Mouse (Mus musculus): ENCODE data around the gene Hmgcs2. TPM values are rescaled to one million over a fixed set of nuclear protein-coding genes. Genes with fewer than 3 reads are reported as not detected.

The Hmgcs2 gene
- polyA plus RNA-seq (2014; fragmentation: Nextera tagmentation; extraction: Ambion mirVana), result 6.5 and 8.1 TPM in 2 replicates

DNA sequence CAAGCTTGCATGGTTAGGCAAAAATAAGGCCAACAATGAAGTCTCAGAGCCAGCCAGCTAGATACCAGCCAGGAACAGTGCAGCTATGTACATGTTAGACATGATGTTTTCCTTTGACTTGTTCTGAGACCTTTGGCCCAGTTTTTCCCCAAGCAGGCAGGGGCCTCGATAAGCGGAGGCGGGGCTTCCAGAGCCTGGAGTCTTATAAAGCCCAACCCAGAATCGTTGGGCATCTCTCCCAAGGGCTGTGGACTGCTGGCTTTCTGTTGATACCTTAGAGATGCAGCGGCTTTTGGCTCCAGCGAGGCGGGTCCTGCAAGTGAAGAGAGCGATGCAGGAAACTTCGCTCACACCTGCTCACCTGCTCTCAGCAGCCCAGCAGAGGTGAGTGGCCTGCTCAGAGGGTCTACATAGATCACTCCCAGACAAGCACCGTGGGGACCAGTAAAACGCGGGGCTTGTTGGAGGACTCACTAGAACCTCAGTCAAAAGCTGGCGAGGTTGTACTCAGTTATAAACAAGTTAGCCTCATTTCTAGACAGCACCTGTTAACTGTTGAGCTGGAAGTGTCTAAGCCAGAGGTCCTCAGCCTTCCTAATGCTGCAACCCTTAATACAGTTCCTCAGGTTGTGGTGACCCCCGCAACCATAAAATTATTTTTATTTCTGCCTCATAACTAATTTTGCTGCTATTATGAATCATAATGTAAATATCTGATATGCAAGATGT, at the start of gene Hmgcs2:
Gene Hmgcs2 (plus strand): TSS at position 232 of the 729 bp plus-strand sequence.
- H3K9ac ChIP-seq (ENCODE audit: low read depth, low read length), result no peak within 1 kb of the TSS
- H3K27me3 ChIP-seq (ENCODE audit: control insufficient read depth, insufficient read depth, low read length), result peaks cover 3% of the 10 kb centered on the region; the same call in 1 of the 2 replicates
- no peak; the same call in 1 of the 2 replicates for ATAC-seq (replicated peaks; ENCODE audit: insufficient number of reproducible peaks, low FRiP score, low TSS enrichment)
- H3K9me3 ChIP-seq (replicated peaks; ENCODE audit: control insufficient read depth, low read length), result no peaks in the 10 kb centered on the region
- 51% methylated on average over 14 of the region's 14 CpGs for WGBS (ENCODE audit: insufficient replicate concordance)
- 0 out of 2 replicates have a peak within 1 kb of the TSS, but pooled peaks have one; percentile 2 for H3K4me3 ChIP-seq (ENCODE audit: low read depth, low read length)
- H3K27ac ChIP-seq (ENCODE audit: low read depth, low read length), result 0 out of 2 replicates have a peak within 1 kb of the TSS, but pooled peaks have one; percentile 35
- H3K4me2 ChIP-seq, result peak within 1 kb of the TSS; percentile 42
- H3K36me3 ChIP-seq (ENCODE audit: control insufficient read depth, insufficient read depth, low read length), result no peaks in the 10 kb centered on the region
- peaks cover 10% of the 10 kb centered on the region for H3K4me1 ChIP-seq (ENCODE audit: control insufficient read depth, insufficient read depth, low read length)

- Histone ChIP-seq H3K9ac (ENCODE audit: low read depth, low read length) (no peak overlapping the region), H3K36me3 (ENCODE audit: control insufficient read depth, insufficient read depth, low read length) (no peaks in the 10 kb centered on the region), H3K4me2 (no peak overlapping the region), H3K27me3 (ENCODE audit: control insufficient read depth, insufficient read depth, low read length) (no peaks in the 10 kb centered on the region), H3K4me3 (ENCODE audit: low read depth, low read length) (no peak overlapping the region), H3K4me1 (ENCODE audit: control insufficient read depth, insufficient read depth, low read length) (0 out of 2 replicates have a peak, but pooled peaks cover 3% of the 10 kb centered on the region), H3K9me3 (replicated peaks; ENCODE audit: control insufficient read depth, low read length) (no peaks in the 10 kb centered on the region), H3K27ac (ENCODE audit: low read depth, low read length) (no peak overlapping the region)
- no peak for ATAC-seq (replicated peaks; ENCODE audit: insufficient number of reproducible peaks, low FRiP score, low TSS enrichment)
Measured at GRCm38 (mm10) chr3:98233504-98233903, 46.7 kb upstream of the Hmgcs2 start.

DNA sequence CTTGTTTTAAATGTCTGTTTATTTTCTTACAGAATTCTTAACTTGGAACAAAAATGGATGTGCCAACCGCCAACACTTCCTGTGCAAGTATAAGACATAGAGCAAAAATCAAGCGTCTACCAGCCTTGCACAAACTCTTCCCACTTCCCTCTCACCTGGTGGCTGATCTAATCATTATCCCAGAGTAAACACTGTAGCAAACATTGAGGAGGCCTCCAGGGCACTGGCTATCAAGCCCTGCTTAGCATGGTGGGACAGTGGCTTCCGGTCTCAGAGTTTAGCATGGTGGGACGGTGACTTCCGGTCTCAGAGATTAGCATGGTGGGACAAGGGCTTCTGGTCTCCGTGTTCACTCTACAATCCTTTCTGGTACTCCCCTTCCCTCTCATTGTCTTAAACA, 44.0 kb upstream of the Hmgcs2 start:
- 79% methylated on average over 6 of the region's 6 CpGs for WGBS (ENCODE audit: insufficient replicate concordance)
- no peaks in the 10 kb centered on the region for H3K9me3 ChIP-seq (replicated peaks; ENCODE audit: control insufficient read depth, low read length)
- no peak overlapping the region for H3K9ac ChIP-seq (ENCODE audit: low read depth, low read length)
- H3K36me3 ChIP-seq (ENCODE audit: control insufficient read depth, insufficient read depth, low read length), result no peaks in the 10 kb centered on the region
- no peak for ATAC-seq (replicated peaks; ENCODE audit: insufficient number of reproducible peaks, low FRiP score, low TSS enrichment)
- H3K4me2 ChIP-seq, result no peak overlapping the region
- no peaks in the 10 kb centered on the region for H3K27me3 ChIP-seq (ENCODE audit: control insufficient read depth, insufficient read depth, low read length)
- H3K4me1 ChIP-seq (ENCODE audit: control insufficient read depth, insufficient read depth, low read length), result 0 out of 2 replicates have a peak, but pooled peaks cover 3% of the 10 kb centered on the region
- no peak overlapping the region for H3K4me3 ChIP-seq (ENCODE audit: low read depth, low read length)
- no peak overlapping the region for H3K27ac ChIP-seq (ENCODE audit: low read depth, low read length)

GRCm38 (mm10) chr3:98237240-98237639, 43.0 kb upstream of the Hmgcs2 start:
- H3K36me3 ChIP-seq (ENCODE audit: control insufficient read depth, insufficient read depth, low read length), result no peaks in the 10 kb centered on the region
- no peaks in the 10 kb centered on the region for H3K9me3 ChIP-seq (replicated peaks; ENCODE audit: control insufficient read depth, low read length)
- H3K9ac ChIP-seq (ENCODE audit: low read depth, low read length), result no peak overlapping the region
- no peaks in the 10 kb centered on the region for H3K27me3 ChIP-seq (ENCODE audit: control insufficient read depth, insufficient read depth, low read length)
- H3K4me3 ChIP-seq (ENCODE audit: low read depth, low read length), result no peak overlapping the region
- H3K27ac ChIP-seq (ENCODE audit: low read depth, low read length), result no peak overlapping the region
- whole genome bisulfite sequencing (ENCODE audit: insufficient replicate concordance), result 77% methylated on average over 5 of the region's 5 CpGs
- H3K4me1 ChIP-seq (ENCODE audit: control insufficient read depth, insufficient read depth, low read length), result 0 out of 2 replicates have a peak, but pooled peaks cover 3% of the 10 kb centered on the region
- H3K4me2 ChIP-seq, result no peak overlapping the region
- no peak for ATAC-seq (replicated peaks; ENCODE audit: insufficient number of reproducible peaks, low FRiP score, low TSS enrichment)

GRCm38 (mm10) chr3:98238150-98238549, 42.1 kb upstream of the Hmgcs2 start:
- H3K27ac ChIP-seq (ENCODE audit: low read depth, low read length), result no peak overlapping the region
- no peaks in the 10 kb centered on the region for H3K36me3 ChIP-seq (ENCODE audit: control insufficient read depth, insufficient read depth, low read length)
- H3K9me3 ChIP-seq (replicated peaks; ENCODE audit: control insufficient read depth, low read length), result no peaks in the 10 kb centered on the region
- H3K27me3 ChIP-seq (ENCODE audit: control insufficient read depth, insufficient read depth, low read length), result no peaks in the 10 kb centered on the region
- H3K9ac ChIP-seq (ENCODE audit: low read depth, low read length), result no peak overlapping the region
- H3K4me1 ChIP-seq (ENCODE audit: control insufficient read depth, insufficient read depth, low read length), result 0 out of 2 replicates have a peak, but pooled peaks cover 3% of the 10 kb centered on the region
- WGBS (ENCODE audit: insufficient replicate concordance), result 88% methylated on average over 3 of the region's 3 CpGs
- ATAC-seq (replicated peaks; ENCODE audit: insufficient number of reproducible peaks, low FRiP score, low TSS enrichment), result no peak
- no peak overlapping the region for H3K4me2 ChIP-seq
- H3K4me3 ChIP-seq (ENCODE audit: low read depth, low read length), result no peak overlapping the region

GRCm38 (mm10) chr3:98242051-98242450, 38.2 kb upstream of the Hmgcs2 start:
- Histone ChIP-seq H3K27me3 (ENCODE audit: control insufficient read depth, insufficient read depth, low read length) (no peaks in the 10 kb centered on the region), H3K27ac (ENCODE audit: low read depth, low read length) (no peak overlapping the region), H3K4me2 (no peak overlapping the region), H3K4me1 (ENCODE audit: control insufficient read depth, insufficient read depth, low read length) (no peaks in the 10 kb centered on the region), H3K4me3 (ENCODE audit: low read depth, low read length) (no peak overlapping the region), H3K9ac (ENCODE audit: low read depth, low read length) (no peak overlapping the region), H3K36me3 (ENCODE audit: control insufficient read depth, insufficient read depth, low read length) (no peaks in the 10 kb centered on the region), H3K9me3 (replicated peaks; ENCODE audit: control insufficient read depth, low read length) (no peaks in the 10 kb centered on the region)
- 81% methylated on average over 3 of the region's 3 CpGs for WGBS (ENCODE audit: insufficient replicate concordance)
- no peak for ATAC-seq (replicated peaks; ENCODE audit: insufficient number of reproducible peaks, low FRiP score, low TSS enrichment)

DNA sequence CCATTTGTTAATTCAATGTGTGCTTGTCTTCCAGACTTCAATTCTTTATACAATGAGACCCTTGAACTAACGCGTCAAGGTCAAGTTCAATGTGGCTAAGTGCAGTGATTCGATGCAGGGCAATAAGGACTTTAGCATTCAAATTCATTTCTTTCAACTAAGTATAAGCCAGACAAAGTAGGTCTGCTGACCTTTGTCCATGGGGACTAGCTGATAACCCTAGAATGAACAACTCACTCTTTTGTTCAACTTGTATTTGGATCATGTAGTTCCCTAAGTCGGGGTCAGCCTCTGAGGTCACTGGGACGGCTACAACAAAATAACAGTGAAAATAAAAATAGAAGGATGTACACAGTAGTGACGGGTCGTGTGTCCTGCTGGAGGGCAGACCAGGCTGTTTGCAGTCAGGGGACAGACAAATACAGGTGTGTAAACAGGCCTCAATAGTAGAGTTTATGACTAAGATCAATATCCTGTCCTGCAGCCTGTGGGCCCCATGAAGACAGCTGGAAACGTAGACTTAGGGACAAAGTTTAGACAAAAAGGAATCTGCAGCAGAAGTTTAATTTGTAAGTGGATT, 37.7 kb upstream of the Hmgcs2 start:
- Histone ChIP-seq H3K36me3 (ENCODE audit: control insufficient read depth, insufficient read depth, low read length) (no peaks in the 10 kb centered on the region), H3K27ac (ENCODE audit: low read depth, low read length) (no peak overlapping the region), H3K9me3 (replicated peaks; ENCODE audit: control insufficient read depth, low read length) (no peaks in the 10 kb centered on the region), H3K4me3 (ENCODE audit: low read depth, low read length) (no peak overlapping the region), H3K4me2 (no peak overlapping the region), H3K4me1 (ENCODE audit: control insufficient read depth, insufficient read depth, low read length) (no peaks in the 10 kb centered on the region), H3K9ac (ENCODE audit: low read depth, low read length) (no peak overlapping the region), H3K27me3 (ENCODE audit: control insufficient read depth, insufficient read depth, low read length) (no peaks in the 10 kb centered on the region)
- ATAC-seq (replicated peaks; ENCODE audit: insufficient number of reproducible peaks, low FRiP score, low TSS enrichment), result no peak
- 68% methylated on average over 8 of the region's 8 CpGs for WGBS (ENCODE audit: insufficient replicate concordance)

GRCm38 (mm10) chr3:98245892-98246291, 34.3 kb upstream of the Hmgcs2 start:
- no peaks in the 10 kb centered on the region for H3K9me3 ChIP-seq (replicated peaks; ENCODE audit: control insufficient read depth, low read length)

More at GRCm38 (mm10) chr3:98245892-98246291, 34.3 kb upstream of the Hmgcs2 start:
- no peak overlapping the region for H3K27ac ChIP-seq (ENCODE audit: low read depth, low read length)
- ATAC-seq (replicated peaks; ENCODE audit: insufficient number of reproducible peaks, low FRiP score, low TSS enrichment), result no peak
- no peaks in the 10 kb centered on the region for H3K36me3 ChIP-seq (ENCODE audit: control insufficient read depth, insufficient read depth, low read length)
- H3K4me2 ChIP-seq, result no peak overlapping the region
- H3K9ac ChIP-seq (ENCODE audit: low read depth, low read length), result no peak overlapping the region
- H3K4me1 ChIP-seq (ENCODE audit: control insufficient read depth, insufficient read depth, low read length), result no peaks in the 10 kb centered on the region
- no peak overlapping the region for H3K4me3 ChIP-seq (ENCODE audit: low read depth, low read length)
- no peaks in the 10 kb centered on the region for H3K27me3 ChIP-seq (ENCODE audit: control insufficient read depth, insufficient read depth, low read length)
- WGBS (ENCODE audit: insufficient replicate concordance), result 31% methylated on average over 8 of the region's 8 CpGs
